Mouse (Mus musculus) midbrain, embryonic 10.5 days (tissue): ENCODE measurements around the gene Gm13103. TPM values are rescaled to one million over a fixed set of nuclear protein-coding genes. Genes with fewer than 3 reads are reported as not detected.
"Not testable (repeated sequence)": the region's sequence is repeated elsewhere in the genome, so short reads cannot be mapped to it uniquely, and the experiment has no call there.

Experiments used
- DNase-seq: peaks from one replicate; pipeline ENCODE4 v3.0.0-alpha.2; 2017; ENCODE audit warnings: low spot score
- H3K27ac ChIP-seq: fragments of 300-500 bp; sonication (generic); replicated peaks from 2 replicates; pipeline ENCODE4 v1.5.1; 2016; ENCODE audit warnings: mild to moderate bottlenecking
- H3K27me3 ChIP-seq: fragments of 300-500 bp; sonication (generic); 2 replicates; pipeline ENCODE4 v1.6.1; 2016; ENCODE audit warnings: low read depth, mild to moderate bottlenecking; ENCODE audit not compliant: poor library complexity, severe bottlenecking
- H3K36me3 ChIP-seq: fragments of 300-500 bp; sonication (generic); 2 replicates; pipeline ENCODE4 v1.6.1; 2016; ENCODE audit warnings: mild to moderate bottlenecking, moderate library complexity
- H3K4me1 ChIP-seq: fragments of 300-500 bp; sonication (generic); 2 replicates; pipeline ENCODE4 v1.6.1; 2016
- H3K4me3 ChIP-seq: fragments of 300-500 bp; sonication (generic); 2 replicates; pipeline ENCODE4 v1.5.1; 2016; ENCODE audit warnings: mild to moderate bottlenecking, moderate library complexity
- H3K9me3 ChIP-seq: fragments of 300-500 bp; sonication (generic); replicated peaks from 2 replicates; pipeline ENCODE4 v1.6.1; 2016; ENCODE audit warnings: mild to moderate bottlenecking
- WGBS: fragments of 180-500 bp; shearing (Covaris S2); methylation state at CpG from one replicate; pipeline ENCODE4 v1.1.7; 2016; 5-methylcytosine and 5-hydroxymethylcytosine counted together
- polyA plus RNA-seq: library from polyadenylated mRNA; unstranded; fragments of >200 nt; fragmentation: Nextera tagmentation; extraction: Ambion mirVana; gene quantifications from 2 replicates; pipeline ENCODE4 v1.2.1, GENCODE M21; 2016

Gm13103 gene
- not detected in 2 replicates for polyA plus RNA-seq

DNA sequence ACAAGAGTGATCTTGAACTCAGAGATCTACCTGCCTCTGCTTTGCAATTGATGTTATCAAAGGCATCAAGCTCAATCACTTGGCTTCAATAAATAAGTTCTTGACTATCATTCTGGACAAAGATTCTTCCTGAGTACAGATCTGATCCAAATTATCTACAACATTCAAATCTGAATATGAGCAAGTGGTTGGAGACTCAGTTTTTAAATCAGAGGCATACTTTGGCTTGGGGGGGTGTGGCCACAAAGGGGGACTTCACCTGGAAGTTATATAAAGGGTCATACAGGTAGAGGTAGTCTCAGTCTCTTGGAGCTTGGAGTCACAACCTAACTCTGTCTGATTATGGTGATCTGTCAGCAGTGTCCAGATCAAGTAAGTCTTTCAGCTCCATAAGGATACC, at the start of gene Gm13103:
Gm13103 (plus strand) TSS at position 301 of the 400 bp plus-strand sequence.
- not testable (repeated sequence) for H3K27ac ChIP-seq, H3K4me3 ChIP-seq, H3K4me1 ChIP-seq, H3K36me3 ChIP-seq, DNase-seq, H3K27me3 ChIP-seq
- H3K9me3 ChIP-seq, result peaks cover 45% of the 10 kb centered on the region

DNA sequence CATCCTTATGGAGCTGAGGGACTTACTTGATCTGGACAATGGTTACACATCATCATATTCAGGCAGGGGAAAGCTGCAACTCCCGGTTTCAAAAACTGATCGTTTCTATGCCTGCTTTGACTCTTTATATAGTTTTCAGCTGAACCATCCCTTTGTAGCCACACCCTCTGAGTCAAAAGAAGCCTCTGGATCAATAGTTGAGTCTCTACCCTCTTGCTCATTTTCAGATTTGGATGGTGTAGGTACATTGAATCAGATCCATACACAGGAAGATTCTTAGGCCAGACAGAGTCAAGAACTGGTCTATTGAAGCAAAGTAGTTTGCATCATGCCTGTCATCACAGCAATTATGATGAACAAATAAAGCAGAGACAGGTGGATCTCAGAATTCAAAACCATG, 30.3 kb upstream of the Gm13103 start, which contains the start of gene Gm13084:
Gm13084 (minus strand) TSS at position 101 of the 400 bp plus-strand sequence.
- no peaks in the 10 kb centered on the region for H3K36me3 ChIP-seq
- H3K4me1 ChIP-seq, result no peaks in the 10 kb centered on the region
- no peak within 1 kb of the TSS for H3K27ac ChIP-seq
- H3K4me3 ChIP-seq, result no peak within 1 kb of the TSS
- WGBS, result 88% methylated on average over 2 of the region's 2 CpGs
- H3K9me3 ChIP-seq, result peaks cover 63% of the 10 kb centered on the region
- no peaks in the 10 kb centered on the region for H3K27me3 ChIP-seq
- no peak for DNase-seq

DNA sequence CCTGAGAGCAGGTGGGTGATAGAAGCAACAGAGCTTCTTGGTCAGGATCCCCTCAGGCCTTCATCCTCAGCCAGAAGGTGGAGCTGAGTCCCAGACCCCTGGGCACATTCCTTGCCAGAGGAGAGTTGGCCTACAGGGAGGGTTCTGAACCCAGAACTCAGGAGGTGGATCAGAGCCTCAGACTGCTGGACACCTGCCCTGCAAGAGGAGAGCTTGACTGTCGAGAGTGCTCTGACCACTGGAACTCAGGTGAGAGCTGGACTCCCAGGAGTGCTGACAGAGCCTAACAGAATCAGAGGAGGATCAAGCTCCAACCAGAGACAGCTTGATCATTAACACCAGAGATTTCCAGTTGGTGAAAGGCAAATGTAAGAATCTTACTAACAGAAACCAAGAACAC, 36.1 kb downstream of the Gm13103 start:
- not testable (repeated sequence) for H3K27ac ChIP-seq, H3K36me3 ChIP-seq, DNase-seq, H3K27me3 ChIP-seq, H3K4me3 ChIP-seq, H3K4me1 ChIP-seq
- 74% methylated on average over 1 of the region's 1 CpGs for WGBS
- peaks cover 52% of the 10 kb centered on the region for H3K9me3 ChIP-seq

DNA sequence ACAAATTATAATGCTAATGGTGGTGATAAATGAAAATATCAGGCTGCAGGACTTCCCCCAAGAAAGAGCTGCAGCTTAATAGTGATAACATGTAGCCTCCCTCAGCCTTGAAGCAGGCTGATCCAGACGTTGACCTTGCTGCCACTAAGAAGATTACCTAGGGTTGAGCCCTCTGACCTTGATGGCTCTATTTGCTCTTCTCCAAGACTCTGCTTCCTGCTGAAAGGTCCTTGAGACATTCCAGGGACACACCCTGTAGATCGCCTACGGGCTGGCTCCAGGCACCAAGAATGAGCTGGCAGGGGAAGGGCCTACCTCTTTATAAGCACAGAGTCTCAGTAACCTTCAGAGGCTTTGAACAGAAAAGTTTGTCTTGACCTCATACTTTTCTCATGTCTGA, 48.1 kb downstream of the Gm13103 start:
- H3K27me3 ChIP-seq, H3K4me1 ChIP-seq, H3K27ac ChIP-seq, H3K4me3 ChIP-seq, H3K36me3 ChIP-seq, DNase-seq: not testable (repeated sequence)
- peaks cover 51% of the 10 kb centered on the region for H3K9me3 ChIP-seq
- 80% methylated on average over 3 of the region's 3 CpGs for WGBS

DNA sequence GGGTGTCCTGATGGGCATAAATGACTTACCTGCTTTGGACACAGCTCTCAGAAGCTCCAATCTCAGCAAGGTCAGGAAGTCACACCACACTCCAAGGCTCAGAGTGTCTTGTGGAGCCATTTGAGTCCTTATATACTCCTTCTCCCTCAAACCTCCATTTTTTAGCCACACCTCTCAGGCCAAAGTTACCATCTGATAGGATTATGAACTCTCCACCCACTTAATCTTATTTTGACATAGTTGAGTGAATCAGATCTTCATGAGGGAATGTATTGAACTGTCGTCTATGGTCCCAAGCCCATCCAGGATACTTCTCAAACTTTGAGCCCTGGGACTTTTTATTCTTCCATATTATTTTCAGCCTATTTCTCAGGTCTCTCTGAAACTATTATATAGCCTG, 54.0 kb downstream of the Gm13103 start, which contains the start of gene Pramef6:
Pramef6 (minus strand) TSS at position 101 of the 400 bp plus-strand sequence.
- not testable (repeated sequence) for H3K4me1 ChIP-seq, H3K27me3 ChIP-seq, DNase-seq, H3K36me3 ChIP-seq, H3K4me3 ChIP-seq, H3K27ac ChIP-seq
- H3K9me3 ChIP-seq, result peaks cover 37% of the 10 kb centered on the region; the same call in 1 of the 2 replicates
- WGBS, result 78% methylated on average over 1 of the region's 1 CpGs

Other genes with a start within 250 kb of the Gm13103 start
- gene Gm13083, start 231.5 kb upstream of the Gm13103 start, polyA plus RNA-seq, result not detected in 2 replicates
- not detected in 2 replicates for gene Gm13088, start 189.3 kb upstream of the Gm13103 start, polyA plus RNA-seq
- gene Gm13089, start 143.8 kb upstream of the Gm13103 start, polyA plus RNA-seq, result not detected in 2 replicates
- not detected in 2 replicates for gene Gm13078, start 127.0 kb upstream of the Gm13103 start, polyA plus RNA-seq
- gene Gm13023, start 57.1 kb upstream of the Gm13103 start, polyA plus RNA-seq, result not detected in 2 replicates
- not detected in 2 replicates for gene Gm13084, start 30.4 kb upstream of the Gm13103 start, polyA plus RNA-seq
- not detected in 2 replicates for gene Pramef6, start 53.9 kb downstream of the Gm13103 start, polyA plus RNA-seq
- not detected in 2 replicates for gene Pramef25, start 104.5 kb downstream of the Gm13103 start, polyA plus RNA-seq
- not detected in 2 replicates for gene Gm13101, start 120.5 kb downstream of the Gm13103 start, polyA plus RNA-seq
- not detected in 2 replicates for gene Pramef17, start 147.9 kb downstream of the Gm13103 start, polyA plus RNA-seq
- gene Pramel4, start 212.6 kb downstream of the Gm13103 start, polyA plus RNA-seq, result not detected in 2 replicates